Mouse (Mus musculus): ENCODE measurements around the gene Aif1.

- no peak for TF ChIP-seq USF1 (IDR thresholded peaks at IDR 0.05; ENCODE audit: low read depth, low read length)
- no peak for TF ChIP-seq CHD2 (IDR thresholded peaks at IDR 0.05; ENCODE audit: low read length)
- no peak for TF ChIP-seq MAZ (IDR thresholded peaks at IDR 0.05; ENCODE audit: low read depth, low read length)
- no peak for TF ChIP-seq USF2 (conservative IDR thresholded peaks at IDR 0.05; ENCODE audit: low read depth, low read length)
- TF ChIP-seq CHD1 (IDR thresholded peaks at IDR 0.05; ENCODE audit: low read depth, low read length) = no peak
- TF ChIP-seq POLR2A (IDR thresholded peaks at IDR 0.05; ENCODE audit: low read depth, low read length) = no peak
- TF ChIP-seq CTCF (conservative IDR thresholded peaks at IDR 0.05 in 1 of 2, IDR thresholded peaks at IDR 0.05 in 1 of 2; ENCODE audit: low read depth in 2 of 2, low read length in 2 of 2) = no peak
- TF ChIP-seq EP300 (IDR thresholded peaks at IDR 0.05; ENCODE audit: low read length) = no peak
- TF ChIP-seq TCF12 (IDR thresholded peaks at IDR 0.05; ENCODE audit: low read depth, low read length) = no peak
- no peak for TF ChIP-seq ZC3H11A (IDR thresholded peaks at IDR 0.05; ENCODE audit: low read depth, low read length)
Observed at GRCm38 (mm10) chr17:35175968-35176367, at the start of gene Aif1.

Measured in CH12.LX (cell line).